Mouse (Mus musculus) limb, embryonic 12.5 days (tissue): ENCODE results near the gene Tmem108. TPM values are rescaled to one million over a fixed set of nuclear protein-coding genes. Genes with fewer than 3 reads are reported as not detected.

Source experiments
- ATAC-seq: fragments of 200-750 bp; cut with Nextera tagmentation; 2 replicates; pipeline ENCODE4 v1.8.0; 2017; ENCODE audit warnings: low read depth, moderate TSS enrichment; ENCODE audit not compliant: insufficient number of reproducible peaks, insufficient read depth, low FRiP score, low TSS enrichment
- H3K27ac ChIP-seq: fragments of 300-500 bp; sonication (generic); 2 replicates; pipeline ENCODE4 v1.5.1; 2016; ENCODE audit warnings: mild to moderate bottlenecking, moderate library complexity
- H3K27me3 ChIP-seq: fragments of 300-500 bp; sonication (generic); 2 replicates; pipeline ENCODE4 v1.6.1; 2016; ENCODE audit warnings: mild to moderate bottlenecking, moderate library complexity
- H3K36me3 ChIP-seq: fragments of 300-500 bp; sonication (generic); 2 replicates; pipeline ENCODE4 v1.6.1; 2016; ENCODE audit warnings: mild to moderate bottlenecking, moderate library complexity
- H3K4me1 ChIP-seq: fragments of 300-500 bp; sonication (generic); replicated peaks from 2 replicates; pipeline ENCODE4 v1.6.1; 2016
- H3K4me2 ChIP-seq: fragments of 300-500 bp; sonication (generic); 2 replicates; pipeline ENCODE4 v1.6.1; 2016; ENCODE audit warnings: mild to moderate bottlenecking, moderate library complexity
- H3K4me3 ChIP-seq: fragments of 300-500 bp; sonication (generic); replicated peaks from 2 replicates; pipeline ENCODE4 v1.5.1; 2016; ENCODE audit warnings: mild to moderate bottlenecking
- H3K9ac ChIP-seq: fragments of 300-500 bp; sonication (generic); replicated peaks from 2 replicates; pipeline ENCODE4 v1.6.1; 2016; ENCODE audit warnings: mild to moderate bottlenecking, moderate library complexity
- H3K9me3 ChIP-seq: fragments of 300-500 bp; sonication (generic); 2 replicates; pipeline ENCODE4 v1.6.1; 2016; ENCODE audit warnings: mild to moderate bottlenecking, moderate library complexity
- WGBS: fragments of 180-500 bp; shearing (Covaris S2); methylation state at CpG from one replicate; pipeline ENCODE4 v1.1.7; 2016; 5-methylcytosine and 5-hydroxymethylcytosine counted together
- polyA plus RNA-seq: library from polyadenylated mRNA; unstranded; fragments of >200 nt; fragmentation: Nextera tagmentation; extraction: Ambion mirVana; gene quantifications from 2 replicates; pipeline ENCODE4 v1.2.1, GENCODE M21; 2016

Gene Tmem108
- polyA plus RNA-seq, 1 experiment from 2014 or later = 13.4 TPM

GRCm38 (mm10) chr9:103473915-103474688, 287.5 kb downstream of the Tmem108 start:
- no peak overlapping the region for H3K9ac ChIP-seq
- WGBS = 24% methylated on average over 13 of the region's 13 CpGs
- no peaks in the 10 kb centered on the region for H3K9me3 ChIP-seq
- H3K27me3 ChIP-seq = no peaks in the 10 kb centered on the region
- no peak; the same call in 1 of the 2 replicates for ATAC-seq
- 0 out of 2 replicates have a peak overlapping the region, but pooled peaks have one; percentile 62 for H3K27ac ChIP-seq
- H3K4me2 ChIP-seq = peak overlapping the region; percentile 35
- no peak overlapping the region for H3K4me3 ChIP-seq
- H3K36me3 ChIP-seq = no peaks in the 10 kb centered on the region
- peaks cover 22% of the 10 kb centered on the region for H3K4me1 ChIP-seq

GRCm38 (mm10) chr9:103471784-103472183, 289.9 kb downstream of the Tmem108 start:
- 0 out of 2 replicates have a peak overlapping the region, but pooled peaks have one; percentile 54 for H3K27ac ChIP-seq
- H3K4me3 ChIP-seq = no peak overlapping the region
- 0 out of 2 replicates have a peak, but pooled peaks have one; percentile 11 for ATAC-seq
- H3K27me3 ChIP-seq = no peaks in the 10 kb centered on the region
- WGBS = 12% methylated on average over 11 of the region's 11 CpGs
- H3K9me3 ChIP-seq = no peaks in the 10 kb centered on the region
- H3K9ac ChIP-seq = no peak overlapping the region
- H3K36me3 ChIP-seq = no peaks in the 10 kb centered on the region
- H3K4me1 ChIP-seq = peaks cover 22% of the 10 kb centered on the region
- peak overlapping the region; percentile 38 for H3K4me2 ChIP-seq

- Histone ChIP-seq H3K9me3 (no peaks in the 10 kb centered on the region), H3K36me3 (no peaks in the 10 kb centered on the region), H3K4me1 (peaks cover 22% of the 10 kb centered on the region), H3K4me2 (no peak overlapping the region), H3K9ac (no peak overlapping the region), H3K27ac (no peak overlapping the region), H3K4me3 (no peak overlapping the region), H3K27me3 (no peaks in the 10 kb centered on the region)
- 66% methylated on average over 5 of the region's 5 CpGs for WGBS
- ATAC-seq = no peak
Observed at GRCm38 (mm10) chr9:103469516-103469915, 292.1 kb downstream of the Tmem108 start.

GRCm38 (mm10) chr9:103468911-103469310, 292.7 kb downstream of the Tmem108 start:
- H3K36me3 ChIP-seq = no peaks in the 10 kb centered on the region
- H3K4me1 ChIP-seq = peaks cover 16% of the 10 kb centered on the region
- H3K9me3 ChIP-seq = no peaks in the 10 kb centered on the region
- ATAC-seq = no peak
- no peak overlapping the region for H3K27ac ChIP-seq
- no peak overlapping the region for H3K9ac ChIP-seq
- no peak overlapping the region for H3K4me3 ChIP-seq
- 75% methylated on average over 7 of the region's 7 CpGs for WGBS
- no peak overlapping the region for H3K4me2 ChIP-seq
- H3K27me3 ChIP-seq = no peaks in the 10 kb centered on the region

- no peaks in the 10 kb centered on the region for H3K9me3 ChIP-seq
- H3K4me1 ChIP-seq = peaks cover under 1% of the 10 kb centered on the region; the same call in 1 of the 2 replicates
- H3K36me3 ChIP-seq = no peaks in the 10 kb centered on the region
- no peak overlapping the region for H3K4me3 ChIP-seq
- H3K4me2 ChIP-seq = no peak overlapping the region
- H3K9ac ChIP-seq = no peak overlapping the region
- no peak overlapping the region for H3K27ac ChIP-seq
- H3K27me3 ChIP-seq = no peaks in the 10 kb centered on the region
- ATAC-seq = no peak
- 73% methylated on average over 13 of the region's 13 CpGs for WGBS
Observed at GRCm38 (mm10) chr9:103465711-103466220, 295.9 kb downstream of the Tmem108 start.

GRCm38 (mm10) chr9:103465293-103465692, 296.3 kb downstream of the Tmem108 start:
- no peaks in the 10 kb centered on the region for H3K27me3 ChIP-seq
- H3K4me2 ChIP-seq = no peak overlapping the region
- no peak overlapping the region for H3K27ac ChIP-seq
- no peak for ATAC-seq
- H3K4me3 ChIP-seq = no peak overlapping the region
- no peaks in the 10 kb centered on the region; the same call in 1 of the 2 replicates for H3K4me1 ChIP-seq
- no peak overlapping the region for H3K9ac ChIP-seq
- H3K36me3 ChIP-seq = no peaks in the 10 kb centered on the region
- no peaks in the 10 kb centered on the region for H3K9me3 ChIP-seq
- 55% methylated on average over 1 of the region's 1 CpGs for WGBS

- H3K9ac ChIP-seq = no peak overlapping the region
- no peaks in the 10 kb centered on the region; the same call in 1 of the 2 replicates for H3K4me1 ChIP-seq
- H3K4me2 ChIP-seq = no peak overlapping the region
- 87% methylated on average over 6 of the region's 6 CpGs for WGBS
- no peak for ATAC-seq
- H3K27ac ChIP-seq = no peak overlapping the region
- no peaks in the 10 kb centered on the region for H3K27me3 ChIP-seq
- H3K9me3 ChIP-seq = no peaks in the 10 kb centered on the region
- no peak overlapping the region for H3K4me3 ChIP-seq
- H3K36me3 ChIP-seq = no peaks in the 10 kb centered on the region
Observed at GRCm38 (mm10) chr9:103463833-103464232, 297.8 kb downstream of the Tmem108 start.

GRCm38 (mm10) chr9:103459839-103460238, 301.8 kb downstream of the Tmem108 start:
- Histone ChIP-seq H3K4me2 (no peak overlapping the region), H3K4me1 (peaks cover 3% of the 10 kb centered on the region; the same call in 1 of the 2 replicates), H3K27ac (no peak overlapping the region), H3K9ac (no peak overlapping the region), H3K27me3 (no peaks in the 10 kb centered on the region), H3K36me3 (no peaks in the 10 kb centered on the region), H3K9me3 (no peaks in the 10 kb centered on the region), H3K4me3 (no peak overlapping the region)
- WGBS = 38% methylated on average over 2 of the region's 2 CpGs
- ATAC-seq = no peak

GRCm38 (mm10) chr9:103459307-103459706, 302.3 kb downstream of the Tmem108 start:
- Histone ChIP-seq H3K9ac (no peak overlapping the region), H3K27ac (no peak overlapping the region), H3K27me3 (no peaks in the 10 kb centered on the region), H3K36me3 (no peaks in the 10 kb centered on the region), H3K9me3 (no peaks in the 10 kb centered on the region), H3K4me3 (no peak overlapping the region), H3K4me2 (no peak overlapping the region), H3K4me1 (peaks cover 3% of the 10 kb centered on the region; the same call in 1 of the 2 replicates)
- WGBS = 89% methylated on average over 1 of the region's 1 CpGs
- no peak for ATAC-seq

GRCm38 (mm10) chr9:103449651-103450050, 312.0 kb downstream of the Tmem108 start:
- Histone ChIP-seq H3K27ac (no peak overlapping the region), H3K9ac (no peak overlapping the region), H3K9me3 (no peaks in the 10 kb centered on the region; the same call in 1 of the 2 replicates), H3K36me3 (no peaks in the 10 kb centered on the region), H3K27me3 (no peaks in the 10 kb centered on the region), H3K4me1 (no peaks in the 10 kb centered on the region), H3K4me3 (no peak overlapping the region), H3K4me2 (no peak overlapping the region)
- ATAC-seq = no peak
- 84% methylated on average over 6 of the region's 6 CpGs for WGBS

- no peaks in the 10 kb centered on the region; the same call in 1 of the 2 replicates for H3K9me3 ChIP-seq
- H3K36me3 ChIP-seq = no peaks in the 10 kb centered on the region
- H3K4me1 ChIP-seq = no peaks in the 10 kb centered on the region
- no peak overlapping the region for H3K4me3 ChIP-seq
- H3K27ac ChIP-seq = no peak overlapping the region
- H3K27me3 ChIP-seq = no peaks in the 10 kb centered on the region
- ATAC-seq = no peak
- no peak overlapping the region for H3K4me2 ChIP-seq
- 84% methylated on average over 7 of the region's 7 CpGs for WGBS
- no peak overlapping the region for H3K9ac ChIP-seq
Observed at GRCm38 (mm10) chr9:103449092-103449491, 312.5 kb downstream of the Tmem108 start.
